Mouse (Mus musculus) liver, postnatal 0 days (tissue): ENCODE measurements around the gene Pxn. TPM values are rescaled to one million over a fixed set of nuclear protein-coding genes. Genes with fewer than 3 reads are reported as not detected.
"Not testable (repeated sequence)": the region's sequence is repeated elsewhere in the genome, so short reads cannot be mapped to it uniquely, and the experiment has no call there.

Experiments
- ATAC-seq: fragments of 200-750 bp; cut with Nextera tagmentation; 2 replicates; pipeline ENCODE4 v1.8.0; 2017; ENCODE audit warnings: mild to moderate bottlenecking, moderate library complexity
- DNase-seq: peaks from one replicate; pipeline ENCODE4 v3.0.0-alpha.2; 2016
- H3K27ac ChIP-seq: fragments of 300-500 bp; sonication (generic); 2 replicates; pipeline ENCODE4 v1.5.1; 2014; ENCODE audit warnings: antibody characterized with exemption, moderate library complexity, mild to moderate bottlenecking, low read depth
- H3K27me3 ChIP-seq: fragments of 300-500 bp; sonication (generic); 2 replicates; pipeline ENCODE4 v1.6.1; 2014; ENCODE audit warnings: low read length, control low read depth, mixed read lengths; ENCODE audit not compliant: insufficient read depth
- H3K36me3 ChIP-seq: fragments of 300-500 bp; sonication (generic); replicated peaks from 2 replicates; pipeline ENCODE4 v1.6.1; 2014; ENCODE audit warnings: mild to moderate bottlenecking, control low read depth, low read length, moderate library complexity, mixed read lengths; ENCODE audit not compliant: insufficient read depth
- H3K4me1 ChIP-seq: fragments of 300-500 bp; sonication (generic); 2 replicates; pipeline ENCODE4 v1.6.1; 2014; ENCODE audit warnings: antibody characterized with exemption, mild to moderate bottlenecking, control low read depth; ENCODE audit not compliant: insufficient read depth
- H3K4me2 ChIP-seq: fragments of 300-500 bp; sonication (generic); 2 replicates; pipeline ENCODE4 v1.6.1; 2014; ENCODE audit warnings: low read depth, mild to moderate bottlenecking, low read length, moderate library complexity, mixed read lengths
- H3K4me3 ChIP-seq: fragments of 300-500 bp; sonication (generic); 2 replicates; pipeline ENCODE4 v1.5.1; 2014; ENCODE audit warnings: low read depth, low read length
- H3K9ac ChIP-seq: fragments of 300-500 bp; sonication (generic); replicated peaks from 2 replicates; pipeline ENCODE4 v1.6.1; 2014; ENCODE audit warnings: mild to moderate bottlenecking, moderate library complexity
- H3K9me3 ChIP-seq: fragments of 300-500 bp; sonication (generic); 2 replicates; pipeline ENCODE4 v1.6.1; 2016; ENCODE audit warnings: mild to moderate bottlenecking, control low read depth, low read length, mixed read lengths
- CTCF ChIP-seq: sonication (generic); IDR thresholded peaks from 2 replicates; pipeline ENCODE4 v1.5.1; 2016; ENCODE audit warnings: antibody characterized with exemption, low read depth
- EP300 ChIP-seq: IDR thresholded peaks from 2 replicates; pipeline ENCODE4 v1.6.1; 2016; ENCODE audit warnings: antibody characterized with exemption, low read depth, mild to moderate bottlenecking
- WGBS: fragments of 180-500 bp; shearing (Covaris S2); extraction: QIAGEN DNeasy Blood & Tissue Kit; methylation state at CpG from one replicate; pipeline ENCODE4 v1.1.7; 2014; ENCODE audit not compliant: insufficient replicate concordance; 5-methylcytosine and 5-hydroxymethylcytosine counted together
- polyA plus RNA-seq: library from polyadenylated mRNA; unstranded; fragments of >200 nt; fragmentation: Nextera tagmentation; extraction: Ambion mirVana; gene quantifications from 2 replicates; pipeline ENCODE4 v1.2.1, GENCODE M21; 2015

The Pxn gene
- polyA plus RNA-seq, 1 experiment from 2014 or later = 14.9 TPM

GRCm38 (mm10) chr5:115489699-115490637 lies 16.5 kb upstream of the Pxn start:
- Histone ChIP-seq H3K9me3 (no peaks in the 10 kb centered on the region), H3K4me2 (peak overlapping the region; percentile 77), H3K4me1 (peaks cover 28% of the 10 kb centered on the region), H3K4me3 (peak overlapping the region; percentile 42), H3K9ac (peak overlapping the region; percentile 94), H3K27me3 (no peaks in the 10 kb centered on the region), H3K27ac (peak overlapping the region; percentile 100), H3K36me3 (no peaks in the 10 kb centered on the region)
- WGBS = under 1% methylated on average over 50 of the region's 50 CpGs
- peak; percentile 82 for ATAC-seq
- TF ChIP-seq CTCF (no peak), EP300 (peak; percentile 52)
- peak; percentile 91 for DNase-seq

GRCm38 (mm10) chr5:115490638-115491000 lies 15.9 kb upstream of the Pxn start:
- TF ChIP-seq EP300 = no peak
- no peak for TF ChIP-seq CTCF
- H3K27ac ChIP-seq = peak overlapping the region; percentile 100
- ATAC-seq (no peak), DNase-seq (no peak)
- WGBS = 8% methylated on average over 8 of the region's 8 CpGs
- H3K4me3 ChIP-seq = 0 out of 2 replicates have a peak overlapping the region, but pooled peaks have one; percentile 16
- H3K27me3 ChIP-seq = no peaks in the 10 kb centered on the region
- H3K4me2 ChIP-seq = peak overlapping the region; percentile 77
- H3K4me1 ChIP-seq = peaks cover 25% of the 10 kb centered on the region
- H3K9ac ChIP-seq = peak overlapping the region; percentile 42; the same call in 1 of the 2 replicates
- H3K36me3 ChIP-seq = no peaks in the 10 kb centered on the region
- H3K9me3 ChIP-seq = no peaks in the 10 kb centered on the region

GRCm38 (mm10) chr5:115491076-115491475 lies 15.4 kb upstream of the Pxn start:
- Histone ChIP-seq H3K9ac (peak overlapping the region; percentile 42), H3K27ac (peak overlapping the region; percentile 100), H3K36me3 (no peaks in the 10 kb centered on the region), H3K9me3 (no peaks in the 10 kb centered on the region), H3K4me2 (peak overlapping the region; percentile 77), H3K4me1 (peaks cover 25% of the 10 kb centered on the region), H3K4me3 (no peak overlapping the region), H3K27me3 (no peaks in the 10 kb centered on the region)
- WGBS = 30% methylated on average over 5 of the region's 5 CpGs
- no peak for ATAC-seq
- DNase-seq = no peak
- 0 out of 2 replicates have a peak, but pooled peaks have one; percentile 12 for TF ChIP-seq CTCF
- TF ChIP-seq EP300 = no peak

GRCm38 (mm10) chr5:115491771-115492322 lies 14.6 kb upstream of the Pxn start:
- ATAC-seq (peak; percentile 26), DNase-seq (peak; percentile 76)
- H3K9ac ChIP-seq = peak overlapping the region; percentile 28
- TF ChIP-seq EP300 = no peak
- 0 out of 2 replicates have a peak, but pooled peaks have one; percentile 2 for TF ChIP-seq CTCF
- H3K9me3 ChIP-seq = no peaks in the 10 kb centered on the region
- peaks cover 25% of the 10 kb centered on the region for H3K4me1 ChIP-seq
- peak overlapping the region; percentile 77 for H3K4me2 ChIP-seq
- no peaks in the 10 kb centered on the region for H3K36me3 ChIP-seq
- peak overlapping the region; percentile 100; the same call in 1 of the 2 replicates for H3K27ac ChIP-seq
- H3K27me3 ChIP-seq = no peaks in the 10 kb centered on the region
- WGBS = 5% methylated on average over 28 of the region's 28 CpGs
- H3K4me3 ChIP-seq = peak overlapping the region; percentile 26

GRCm38 (mm10) chr5:115492711-115493335 lies 13.7 kb upstream of the Pxn start:
- H3K27me3 ChIP-seq = no peaks in the 10 kb centered on the region
- H3K27ac ChIP-seq = no peak overlapping the region
- DNase-seq (no peak), ATAC-seq (no peak)
- no peak overlapping the region for H3K4me2 ChIP-seq
- no peaks in the 10 kb centered on the region for H3K36me3 ChIP-seq
- no peak for TF ChIP-seq CTCF
- TF ChIP-seq EP300 = no peak
- H3K9ac ChIP-seq = no peak overlapping the region
- H3K4me3 ChIP-seq = no peak overlapping the region
- H3K9me3 ChIP-seq = no peaks in the 10 kb centered on the region
- WGBS = 58% methylated on average over 6 of the region's 6 CpGs
- H3K4me1 ChIP-seq = peaks cover 25% of the 10 kb centered on the region

GRCm38 (mm10) chr5:115493441-115493840 lies 13.0 kb upstream of the Pxn start:
- TF ChIP-seq CTCF (no peak), EP300 (no peak)
- Histone ChIP-seq H3K4me2 (no peak overlapping the region), H3K27ac (no peak overlapping the region), H3K4me1 (peaks cover 23% of the 10 kb centered on the region), H3K4me3 (no peak overlapping the region), H3K36me3 (no peaks in the 10 kb centered on the region), H3K27me3 (no peaks in the 10 kb centered on the region), H3K9ac (no peak overlapping the region), H3K9me3 (no peaks in the 10 kb centered on the region)
- DNase-seq (no peak), ATAC-seq (no peak)
- WGBS = 69% methylated on average over 5 of the region's 5 CpGs

- not testable (repeated sequence) for H3K9ac ChIP-seq, H3K4me2 ChIP-seq, H3K9me3 ChIP-seq, H3K27me3 ChIP-seq, H3K4me3 ChIP-seq, H3K27ac ChIP-seq, H3K36me3 ChIP-seq, DNase-seq, ATAC-seq
- 82% methylated on average over 3 of the region's 3 CpGs for WGBS
- peaks cover 17% of the 10 kb centered on the region for H3K4me1 ChIP-seq
These were observed 10.9 kb upstream of the Pxn start for GRCm38 (mm10) chr5:115495618-115496017.
